Mouse (Mus musculus) gastrocnemius, postnatal 36 days (tissue): ENCODE results near the gene Tulp1. TPM values are rescaled to one million over a fixed set of nuclear protein-coding genes. Genes with fewer than 3 reads are reported as not detected.
"Not testable (repeated sequence)": the region's sequence is repeated elsewhere in the genome, so short reads cannot be mapped to it uniquely, and the experiment has no call there.

Source experiments
- DNase-seq, 2 experiments: peaks; one replicate each; pipeline ENCODE4 v3.0.0; 2022
- intact Hi-C: fragments of 180-260 bp; cut with DNase I; formaldehyde crosslinking; loops from one replicate; pipeline ENCODE4 v1.15.1; 2025
- long read RNA-seq, 2 experiments: library from polyadenylated mRNA; stranded (forward); transcript quantifications; one replicate each; pipeline ENCODE4 v2.0.0; 2021
- total RNA-seq, 2 experiments: library from RNA; stranded (reverse); gene quantifications; 2 replicates each; pipeline ENCODE4 v1.2.3; 2021

Tulp1 gene
- total RNA-seq, result not detected
- long read RNA-seq, experiment 1, result 0 reads
- long read RNA-seq, experiment 2, result 0 reads

GRCm38 (mm10) chr17:28365122-28365521 is at the start of gene Tulp1:
Tulp1 (minus strand) TSS chr17:28365222.
- DNase-seq, result no peak
- intact Hi-C loops, result loop anchor here (5.0 kb wide), 2 partner anchors 138 to 158 kb away; partner anchors contain the start of gene Def6

- DNase-seq, result no peak
- intact Hi-C loops, result no loop called here
Observed at GRCm38 (mm10) chr17:28411381-28411960, 46.4 kb upstream of the Tulp1 start.

- intact Hi-C loops, result no loop called here
- no peak for DNase-seq
Observed at GRCm38 (mm10) chr17:28410731-28411130, 45.7 kb upstream of the Tulp1 start.

GRCm38 (mm10) chr17:28408251-28408918 is 43.4 kb upstream of the Tulp1 start:
- DNase-seq, result no peak
- intact Hi-C loops, result no loop called here

- intact Hi-C loops, result loop anchor here (1.0 kb wide), 2 partner anchors 48 to 121 kb away; no protein-coding TSS in a partner anchor
- DNase-seq, result peak; percentile 71 to 74
Observed at GRCm38 (mm10) chr17:28407418-28408250, 42.6 kb upstream of the Tulp1 start.

- intact Hi-C loops, result no loop called here
- DNase-seq, result no peak
Observed at GRCm38 (mm10) chr17:28406471-28406870, 41.4 kb upstream of the Tulp1 start.

GRCm38 (mm10) chr17:28404745-28405144 is 39.7 kb upstream of the Tulp1 start:
- intact Hi-C loops, DNase-seq: not testable (repeated sequence)

GRCm38 (mm10) chr17:28404301-28404700 is 39.3 kb upstream of the Tulp1 start:
- intact Hi-C loops, result no loop called here
- no peak for DNase-seq

- intact Hi-C loops, result loop anchor here (10.0 kb wide), 1 partner anchor 250 kb away; no protein-coding TSS in a partner anchor
- no peak for DNase-seq
Observed at GRCm38 (mm10) chr17:28394994-28395393, 30.0 kb upstream of the Tulp1 start.

GRCm38 (mm10) chr17:28394051-28394765 is 29.2 kb upstream of the Tulp1 start:
- DNase-seq, result no peak
- intact Hi-C loops, result loop anchor here (10.0 kb wide), 1 partner anchor 251 kb away; no protein-coding TSS in a partner anchor

GRCm38 (mm10) chr17:28391568-28392432 is 26.8 kb upstream of the Tulp1 start:
- intact Hi-C loops, result loop anchor here (10.0 kb wide), 1 partner anchor 253 kb away; no protein-coding TSS in a partner anchor
- no peak for DNase-seq

- intact Hi-C loops, result no loop called here
- no peak for DNase-seq
Observed at GRCm38 (mm10) chr17:28388534-28388933, 23.5 kb upstream of the Tulp1 start.

GRCm38 (mm10) chr17:28386150-28386905 is 21.3 kb upstream of the Tulp1 start:
- DNase-seq, result peak; percentile 69 to 70
- intact Hi-C loops, result loop anchor here (1.0 kb wide), 1 partner anchor 142 kb away; no protein-coding TSS in a partner anchor

- intact Hi-C loops, result no loop called here
- no peak for DNase-seq
Observed at GRCm38 (mm10) chr17:28384298-28384697, 19.3 kb upstream of the Tulp1 start.

GRCm38 (mm10) chr17:28380255-28380654 is 15.2 kb upstream of the Tulp1 start:
- intact Hi-C loops, result no loop called here
- no peak for DNase-seq

GRCm38 (mm10) chr17:28375592-28376061 is 10.6 kb upstream of the Tulp1 start:
- intact Hi-C loops, result no loop called here

GRCm38 (mm10) chr17:28374494-28374893 is 9.5 kb upstream of the Tulp1 start:
- intact Hi-C loops, result no loop called here
- DNase-seq, result no peak

More at GRCm38 (mm10) chr17:28375592-28376061, 10.6 kb upstream of the Tulp1 start:
- DNase-seq, result no peak

GRCm38 (mm10) chr17:28373821-28374220 is 8.8 kb upstream of the Tulp1 start:
- intact Hi-C loops, result no loop called here
- DNase-seq, result peak in 1 of 2 experiments; percentile 44
